Mouse (Mus musculus) urinary bladder, postnatal 36 days (tissue): Measurements from ENCODE around the gene Pms1.
A peak's percentile ranks its signal among the peaks of the same experiment; 100 is the strongest.
"Not testable (repeated sequence)": the region's sequence is repeated elsewhere in the genome, so short reads cannot be mapped to it uniquely, and the experiment has no call there.

ENCODE experiments used
- DNase-seq, 2 experiments: peaks; one replicate each; pipeline ENCODE4 v3.0.0; 2022; ENCODE audit warnings: low spot score in 2 of 2, mixed read lengths in 1 of 2

Pms1 gene

GRCm38 (mm10) chr1:53296581-53297383 is at the start of gene Pms1, which contains the start of the genes Ormdl1 and Gm28778:
Gene Pms1 (minus strand): TSS chr1:53297018.
Gene Ormdl1 (plus strand): TSS chr1:53297095.
Gene Gm28778 (plus strand): TSS chr1:53297111.
- peak; percentile 93 to 95 for DNase-seq

GRCm38 (mm10) chr1:53341071-53341470 is 44.3 kb upstream of the Pms1 start:
- no peak for DNase-seq

- DNase-seq: not testable (repeated sequence)
Measured at GRCm38 (mm10) chr1:53337403-53337802, 40.6 kb upstream of the Pms1 start.

GRCm38 (mm10) chr1:53335465-53335864 is 38.6 kb upstream of the Pms1 start:
- DNase-seq: no peak

- DNase-seq: not testable (repeated sequence)
Measured at GRCm38 (mm10) chr1:53333527-53333926, 36.7 kb upstream of the Pms1 start.

GRCm38 (mm10) chr1:53324827-53325494 is 28.1 kb upstream of the Pms1 start:
- no peak for DNase-seq

GRCm38 (mm10) chr1:53324277-53324676 is 27.5 kb upstream of the Pms1 start:
- DNase-seq: no peak

GRCm38 (mm10) chr1:53323254-53323653 is 26.4 kb upstream of the Pms1 start:
- no peak for DNase-seq

- DNase-seq: no peak
Measured at GRCm38 (mm10) chr1:53321662-53322344, 25.0 kb upstream of the Pms1 start.

GRCm38 (mm10) chr1:53312989-53313967 is 16.5 kb upstream of the Pms1 start, which contains the start of gene Osgepl1:
Gene Osgepl1 (plus strand): TSS chr1:53313624.
- DNase-seq: peak; percentile 75 to 80

GRCm38 (mm10) chr1:53300506-53300905 is 3.7 kb upstream of the Pms1 start:
- no peak for DNase-seq

GRCm38 (mm10) chr1:53291197-53291596 is 5.6 kb downstream of the Pms1 start:
- no peak for DNase-seq

GRCm38 (mm10) chr1:53272646-53273045 is 24.2 kb downstream of the Pms1 start:
- no peak for DNase-seq

GRCm38 (mm10) chr1:53269901-53270300 is 26.9 kb downstream of the Pms1 start:
- DNase-seq: no peak

- not testable (repeated sequence) for DNase-seq
Measured at GRCm38 (mm10) chr1:53264958-53265612, 31.7 kb downstream of the Pms1 start.

GRCm38 (mm10) chr1:53226063-53226462 is 70.8 kb downstream of the Pms1 start:
- DNase-seq: no peak

GRCm38 (mm10) chr1:53225616-53226015 is 71.2 kb downstream of the Pms1 start:
- DNase-seq: no peak

GRCm38 (mm10) chr1:53224775-53225174 is 72.0 kb downstream of the Pms1 start:
- DNase-seq: no peak

GRCm38 (mm10) chr1:53210136-53210535 is 86.7 kb downstream of the Pms1 start:
- DNase-seq: no peak

GRCm38 (mm10) chr1:53203902-53204301 is 92.9 kb downstream of the Pms1 start:
- DNase-seq: no peak
